Mouse (Mus musculus) CH12.LX (cell line): Measurements from ENCODE around the gene Mrgpre. TPM values are rescaled to one million over a fixed set of nuclear protein-coding genes. Genes with fewer than 3 reads are reported as not detected.

Experiments used
- DNase-seq: peaks from one replicate; pipeline ENCODE4 v3.0.0-alpha.2; 2013; ENCODE audit errors: extremely low read depth
- H3K27ac ChIP-seq: 2 replicates; pipeline ENCODE4 v1.5.1; 2012; ENCODE audit warnings: low read depth, mild to moderate bottlenecking, control low read depth, moderate library complexity; ENCODE audit not compliant: insufficient read depth
- H3K27me3 ChIP-seq: replicated peaks from 2 replicates; pipeline ENCODE3; 2012; ENCODE audit warnings: inconsistent platforms
- H3K36me3 ChIP-seq, 2 experiments: replicated peaks in 1 of 2; 2 replicates each; pipeline versions ENCODE3 to v1.6.1; 2012; ENCODE audit warnings: inconsistent platforms in 1 of 2, low read length in 1 of 2, mild to moderate bottlenecking in 1 of 2, mixed read lengths in 1 of 2, moderate library complexity in 1 of 2; ENCODE audit not compliant: control insufficient read depth in 1 of 2, insufficient read depth in 1 of 2
- H3K4me1 ChIP-seq, 2 experiments: 2 replicates each; pipeline ENCODE4 v1.6.1; 2012; ENCODE audit warnings: inconsistent platforms in 1 of 2, moderate library complexity in 1 of 2; ENCODE audit not compliant: insufficient read depth in 2 of 2, control insufficient read depth in 1 of 2
- H3K4me2 ChIP-seq: 2 replicates; pipeline ENCODE4 v1.6.1; 2012; ENCODE audit warnings: low read depth, mild to moderate bottlenecking, control low read depth; ENCODE audit not compliant: poor library complexity, insufficient read depth, severe bottlenecking
- H3K4me3 ChIP-seq, 3 experiments: fragments of 150-350 bp in 1 of 3; sonication (generic) in 1 of 3; replicated peaks in 1 of 3; 2 replicates each; pipeline versions ENCODE3 to v1.5.1; 2011 to 2012; ENCODE audit warnings: low read depth in 2 of 3, low read length in 2 of 3, mild to moderate bottlenecking in 2 of 3, moderate library complexity in 2 of 3, control low read depth in 1 of 3, improper control_type of control experiment in 1 of 3, inconsistent platforms in 1 of 3, mixed read lengths in 1 of 3; ENCODE audit not compliant: poor library complexity in 1 of 3
- H3K79me2 ChIP-seq: replicated peaks from 2 replicates; pipeline ENCODE4 v1.6.1; 2012; ENCODE audit warnings: mild to moderate bottlenecking, moderate library complexity; ENCODE audit not compliant: control insufficient read depth, poor library complexity, insufficient read depth, severe bottlenecking; ENCODE audit errors: extremely low read depth
- H3K9ac ChIP-seq: 2 replicates; pipeline ENCODE4 v1.6.1; 2012; ENCODE audit warnings: low read depth, mild to moderate bottlenecking, control low read depth, moderate library complexity; ENCODE audit not compliant: insufficient read depth
- H3K9me3 ChIP-seq: replicated peaks from 2 replicates; pipeline ENCODE3; 2012; ENCODE audit warnings: low read length, inconsistent platforms, mixed read lengths
- BHLHE40 ChIP-seq: IDR thresholded peaks from 2 replicates; pipeline ENCODE4 v1.6.1; 2011; ENCODE audit warnings: mild to moderate bottlenecking, low read depth, low read length, improper control_type of control experiment
- E2F4 ChIP-seq: IDR thresholded peaks from 2 replicates; pipeline ENCODE4 v1.6.1; 2011; ENCODE audit warnings: low read depth, low read length, improper control_type of control experiment; ENCODE audit not compliant: insufficient replicate concordance
- EP300 ChIP-seq: IDR thresholded peaks from 2 replicates; pipeline ENCODE4 v1.6.1; 2011; ENCODE audit warnings: low read length, improper control_type of control experiment
- GABPA ChIP-seq: IDR thresholded peaks from 2 replicates; pipeline ENCODE4 v1.6.1; 2012; ENCODE audit warnings: low read depth, low read length, improper control_type of control experiment, inconsistent platforms; ENCODE audit not compliant: insufficient replicate concordance
- MAFK ChIP-seq: IDR thresholded peaks from 2 replicates; pipeline ENCODE4 v1.6.1; 2011; ENCODE audit warnings: low read length, improper control_type of control experiment; ENCODE audit not compliant: insufficient replicate concordance
- MYC ChIP-seq: IDR thresholded peaks from 2 replicates; pipeline ENCODE4 v1.6.1; 2011; ENCODE audit warnings: low read depth, mild to moderate bottlenecking, improper control_type of control experiment, low read length
- USF2 ChIP-seq: conservative IDR thresholded peaks from 2 replicates; pipeline ENCODE4 v1.6.1; 2011; ENCODE audit warnings: low read depth, low read length, improper control_type of control experiment
- dilution Hi-C: fragments of 300-500 bp; cut with MboI; formaldehyde crosslinking; loops from 2 replicates; pipeline ENCODE4 v1.14.3; 2020; ENCODE audit warnings: low sequenced_read_pairs; ENCODE audit not compliant: extremely low pct_unique_long_range_greater_than_20kb, extremely low pct_ligation_motif_present
- in situ Hi-C: fragments of 300-500 bp; cut with MboI; formaldehyde crosslinking; loops from 3 replicates; pipeline ENCODE4 v1.14.3; 2019; ENCODE audit warnings: low sequenced_read_pairs, low pct_ligation_motif_present, low pct_unique_long_range_greater_than_20kb, mixed read lengths
- polyA plus RNA-seq: library from polyadenylated mRNA; unstranded; fragments of >175 nt; gene quantifications from 2 replicates; pipeline ENCODE4 v1.2.1, GENCODE M21; 2012; ENCODE audit warnings: low read depth; ENCODE audit not compliant: insufficient read length
- total RNA-seq, 2 experiments: library from RNA; depleted of rRNA; stranded (reverse); fragments of 300-350 nt in 1 of 2; fragments of >200 nt in 1 of 2; gene quantifications; 2 replicates each; pipeline ENCODE4 v1.2.3; 2012 to 2014

The Mrgpre gene
- total and polyA plus RNA-seq, 3 experiments = 0.68 to 3.5 (median 1.3) TPM

- H3K4me1 ChIP-seq = peaks cover 0 to 4% of the 10 kb centered on the region in 2 experiments; a peak in 3 of 4 replicates
- H3K4me2 ChIP-seq = no peak overlapping the region
- H3K79me2 ChIP-seq = no peaks in the 10 kb centered on the region
- H3K27ac ChIP-seq = no peak overlapping the region
- H3K36me3 ChIP-seq = no peaks in the 10 kb centered on the region
- no peak for DNase-seq
- H3K4me3 ChIP-seq = no peak overlapping the region
- TF ChIP-seq BHLHE40 = no peak
- no peak for TF ChIP-seq MYC
- dilution Hi-C loops (no loop called here), in situ Hi-C loops (loop anchor here (5.0 kb wide), 1 partner anchor 45 kb away; no protein-coding TSS in a partner anchor)
- H3K9ac ChIP-seq = no peak overlapping the region
- H3K27me3 ChIP-seq = peaks cover 64% of the 10 kb centered on the region
- no peaks in the 10 kb centered on the region for H3K9me3 ChIP-seq
These were observed 32.2 kb downstream of the Mrgpre start for GRCm38 (mm10) chr7:143752056-143752455.

- no peak for TF ChIP-seq USF2
These were observed 32.9 kb downstream of the Mrgpre start for GRCm38 (mm10) chr7:143751380-143751779.

GRCm38 (mm10) chr7:143749045-143749444 lies 35.3 kb downstream of the Mrgpre start:
- TF ChIP-seq EP300 (no peak), GABPA (no peak), MYC (no peak), E2F4 (no peak), MAFK (no peak)
- no peak overlapping the region for H3K27ac ChIP-seq
- H3K27me3 ChIP-seq = peaks cover 52% of the 10 kb centered on the region
- no peaks in the 10 kb centered on the region for H3K79me2 ChIP-seq
- dilution Hi-C loops (no loop called here), in situ Hi-C loops (loop anchor here (25.0 kb wide), 1 partner anchor 612 kb away; no protein-coding TSS in a partner anchor)
- H3K9me3 ChIP-seq = no peaks in the 10 kb centered on the region
- no peaks in the 10 kb centered on the region for H3K36me3 ChIP-seq
- no peak for DNase-seq
- H3K9ac ChIP-seq = no peak overlapping the region
- H3K4me1 ChIP-seq = no peaks in the 10 kb centered on the region; a peak in 1 of 4 replicates
- no peak overlapping the region for H3K4me2 ChIP-seq
- no peak overlapping the region for H3K4me3 ChIP-seq

More at GRCm38 (mm10) chr7:143751380-143751779, 32.9 kb downstream of the Mrgpre start:
- H3K4me3 ChIP-seq = no peak overlapping the region
- H3K36me3 ChIP-seq = no peaks in the 10 kb centered on the region
- H3K4me2 ChIP-seq = no peak overlapping the region
- H3K79me2 ChIP-seq = no peaks in the 10 kb centered on the region
- dilution Hi-C loops (no loop called here), in situ Hi-C loops (loop anchor here (5.0 kb wide), 1 partner anchor 44 kb away; no protein-coding TSS in a partner anchor)
- no peak overlapping the region for H3K27ac ChIP-seq
- H3K9ac ChIP-seq = no peak overlapping the region
- no peaks in the 10 kb centered on the region for H3K9me3 ChIP-seq
- peaks cover 0 to 3% of the 10 kb centered on the region in 2 experiments; a peak in 3 of 4 replicates for H3K4me1 ChIP-seq
- no peak for DNase-seq
- H3K27me3 ChIP-seq = peaks cover 60% of the 10 kb centered on the region
